Mouse (Mus musculus) liver, adult 2 months (tissue): ENCODE data around the gene Sh3rf1.

Experiments used
- CTCF ChIP-seq: fragments of 200-500 bp; IDR thresholded peaks from 2 replicates; pipeline ENCODE4 v1.5.1; 2011; ENCODE audit warnings: low read depth, low read length, control low read depth
- POLR2A ChIP-seq: fragments of 200-500 bp; IDR thresholded peaks from 2 replicates; pipeline ENCODE4 v1.6.1; 2011; ENCODE audit warnings: low read length, control low read depth; ENCODE audit not compliant: insufficient read depth; ENCODE audit errors: extremely low read depth

DNA sequence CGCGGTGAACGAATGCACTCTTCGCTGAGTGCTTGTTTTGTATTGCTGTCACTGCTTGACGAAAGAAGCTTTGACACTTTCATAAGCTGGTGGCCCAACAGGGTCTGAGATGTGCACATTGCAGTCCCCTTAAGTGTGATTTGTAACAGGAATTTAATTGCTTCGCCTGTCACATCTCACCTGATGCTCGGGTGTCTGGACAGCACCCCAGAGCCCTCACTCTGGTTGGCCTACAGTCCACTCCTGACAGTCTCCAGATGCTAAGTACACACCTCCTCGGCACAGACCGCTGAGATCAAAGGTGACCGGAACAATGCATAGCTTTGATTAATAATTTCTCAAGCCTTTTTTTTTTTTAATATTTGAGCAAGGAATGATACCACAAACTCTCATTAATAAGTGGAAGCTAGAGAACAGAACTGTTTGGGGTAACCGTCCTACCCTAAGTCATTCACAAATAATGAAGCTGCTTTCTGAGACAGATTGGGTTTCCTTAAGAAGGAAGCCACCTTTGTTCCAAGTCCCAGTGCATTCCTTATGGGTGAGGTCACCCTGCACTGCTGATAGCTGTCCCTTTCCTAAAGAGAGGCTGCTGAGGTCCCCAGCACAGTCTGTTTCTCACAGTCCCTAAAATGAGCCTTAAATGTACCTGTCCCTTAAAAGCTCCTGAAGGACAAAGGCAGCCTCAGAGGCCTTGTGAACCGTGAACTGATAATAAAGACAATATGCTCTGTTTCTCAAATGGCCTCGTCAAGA is 23.8 kb downstream of the Sh3rf1 start:
- no peak for TF ChIP-seq CTCF
- no peak for TF ChIP-seq POLR2A
